Mouse (Mus musculus) stomach, postnatal 0 days (tissue): ENCODE measurements around the gene Wdr41.

ENCODE experiments used
- CTCF ChIP-seq: IDR thresholded peaks from 2 replicates; pipeline ENCODE4 v1.5.1; 2016; ENCODE audit warnings: antibody characterized with exemption, low read depth, mild to moderate bottlenecking, moderate library complexity
- EP300 ChIP-seq: optimal IDR thresholded peaks from 2 replicates; pipeline ENCODE3; 2016; ENCODE audit warnings: antibody characterized with exemption

DNA sequence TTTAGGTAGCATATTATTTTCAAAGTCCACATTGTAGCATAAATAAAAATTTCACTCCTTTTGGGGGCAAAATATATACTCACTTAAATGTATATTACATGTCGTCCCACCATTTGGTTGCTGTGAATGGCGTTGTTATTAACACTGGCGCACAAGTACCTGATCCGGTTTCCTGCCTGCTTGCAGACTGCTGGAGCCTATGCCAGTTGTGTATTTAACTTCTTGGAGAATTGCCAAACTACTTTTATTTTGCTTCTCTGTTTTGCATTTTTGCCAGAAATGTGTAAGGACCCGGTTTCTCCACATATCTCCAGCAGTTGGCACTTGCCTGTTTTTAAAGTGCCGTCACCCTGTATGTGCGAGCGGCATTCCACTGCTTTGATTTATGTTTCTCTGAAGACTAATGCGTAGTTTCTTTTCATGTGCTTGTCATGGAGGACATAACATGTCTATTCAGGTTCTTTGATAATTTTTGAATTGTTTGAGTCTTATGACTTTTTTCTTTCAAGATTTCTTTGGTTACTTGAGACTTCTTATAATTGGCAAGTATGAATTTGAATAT lies 6.1 kb upstream of the Wdr41 start:
- TF ChIP-seq CTCF (no peak), EP300 (no peak)
